ENCODE assay signal across 10 mouse cellular contexts in the genomic region with DNA sequence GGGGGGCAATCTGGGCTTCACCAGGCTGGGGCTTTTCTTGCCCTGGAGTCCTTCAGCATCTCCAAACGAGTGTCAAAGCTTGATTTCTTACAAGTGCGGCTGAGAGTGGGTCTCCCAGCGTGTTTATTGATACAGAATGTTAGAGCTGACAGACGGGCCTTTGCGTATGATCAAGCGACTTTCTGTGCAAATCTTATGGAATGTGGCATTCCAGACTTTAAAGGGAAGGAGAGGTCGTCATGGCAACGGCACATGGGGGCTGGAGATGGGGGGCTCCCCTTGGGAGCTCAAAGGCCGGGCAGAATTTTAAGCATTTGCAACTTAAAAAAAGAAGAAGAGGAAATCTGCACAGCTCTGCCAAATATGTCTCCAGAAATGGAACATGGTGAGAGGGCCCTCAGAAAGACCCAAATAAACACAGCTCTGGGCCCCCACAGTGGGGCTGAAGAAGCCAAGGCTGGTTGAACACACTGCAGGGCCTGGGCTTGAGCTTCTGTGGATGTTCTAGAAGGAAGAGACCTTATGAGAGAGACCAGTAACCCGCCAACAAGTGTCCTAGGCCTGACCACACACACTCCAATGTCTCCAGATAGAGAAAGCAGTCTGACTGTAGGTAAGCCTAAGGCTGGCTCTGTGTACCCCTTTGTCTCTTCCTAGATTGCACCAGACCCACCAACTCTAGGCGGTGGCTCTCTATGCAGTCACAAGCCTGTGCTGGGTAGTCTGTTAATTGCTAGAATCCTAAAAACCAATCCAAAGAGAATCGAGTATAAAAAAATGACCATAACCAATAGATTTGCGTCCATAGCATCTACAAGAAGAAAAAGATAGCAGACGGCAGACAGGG. TPM values are rescaled to one million over a fixed set of nuclear protein-coding genes. Genes with fewer than 3 reads are reported as not detected.
DNase-seq lines count a peak whose midpoint lies in the region; ATAC-seq lines count a peak whose summit lies in the region.
"Had no signal": no experiment of that assay in that cellular context is flagged by ENCODE, and none has a peak within 500 bp of the region (broad histone marks: within the 10 kb centered on the region; RNA-seq: fewer than 3 reads in every experiment).

No protein-coding gene starts in this region.

- no peak overlapping the region for H3K9ac ChIP-seq in lung, embryonic 15.5 days
- no peak overlapping the region for H3K9ac ChIP-seq in forebrain, embryonic 11.5 days (ENCODE audit: low read length)
- H3K9ac ChIP-seq in neural tube, embryonic 14.5 days (replicated peaks; ENCODE audit: low read depth, low read length), result no peak overlapping the region

- peaks cover 45% of the 10 kb centered on the region for H3K4me1 ChIP-seq in lung, embryonic 15.5 days
- H3K4me1 ChIP-seq in forebrain, embryonic 11.5 days (replicated peaks; ENCODE audit: control insufficient read depth, insufficient read depth, low read length), result peaks cover 10% of the 10 kb centered on the region
- peaks cover 15% of the 10 kb centered on the region for H3K4me1 ChIP-seq in neural tube, embryonic 14.5 days (ENCODE audit: control insufficient read depth, insufficient read depth, low read length)

- no peak overlapping the region for H3K4me3 ChIP-seq in lung, embryonic 15.5 days
- no peak overlapping the region for H3K4me3 ChIP-seq in forebrain, embryonic 11.5 days (ENCODE audit: low read depth, low read length)
- H3K4me3 ChIP-seq in neural tube, embryonic 14.5 days (ENCODE audit: low read depth, low read length), result no peak overlapping the region

- peak overlapping the region; percentile 45 for H3K27ac ChIP-seq in lung, embryonic 15.5 days
- 0 out of 2 replicates have a peak overlapping the region, but pooled peaks have one; percentile 8 for H3K27ac ChIP-seq in forebrain, embryonic 11.5 days (ENCODE audit: low read depth, low read length)
- peak overlapping the region; percentile 53; the same call in 1 of the 2 replicates for H3K27ac ChIP-seq in neural tube, embryonic 14.5 days (ENCODE audit: low read depth, low read length)

- no peak; the same call in 1 of the 2 replicates for ATAC-seq in lung, embryonic 15.5 days (ENCODE audit: borderline replicate concordance, extremely low read depth, low FRiP score, low TSS enrichment)
- ATAC-seq in forebrain, embryonic 11.5 days (replicated peaks; ENCODE audit: low FRiP score), result peak; percentile 46; the same call in 1 of the 2 replicates
- no peak for ATAC-seq in neural tube, embryonic 14.5 days (ENCODE audit: low read depth)

- no peaks in the 10 kb centered on the region for H3K9me3 ChIP-seq in lung, embryonic 15.5 days
- H3K9me3 ChIP-seq in forebrain, embryonic 11.5 days (ENCODE audit: control insufficient read depth, low read length), result no peaks in the 10 kb centered on the region
- H3K9me3 ChIP-seq in neural tube, embryonic 14.5 days (ENCODE audit: control insufficient read depth, low read length), result no peaks in the 10 kb centered on the region

- DNase-seq in lung, postnatal 36 days, result no peak
- DNase-seq in forebrain, embryonic 11.5 days (ENCODE audit: low spot score), result no peak
- DNase-seq in layer of hippocampus, postnatal 14 days (ENCODE audit: low spot score in 2 of 2), result peak; percentile 22 to 42
- DNase-seq in retina, postnatal 1 day, result no peak
- DNase-seq in kidney, adult 18-20 months, result no peak
- DNase-seq: gastrocnemius, postnatal 36 days had no signal

- WGBS in lung, embryonic 15.5 days, result 37% methylated on average over 14 of the region's 14 CpGs
- 49% methylated on average over 14 of the region's 14 CpGs for WGBS in forebrain, embryonic 11.5 days
- 43% methylated on average over 14 of the region's 14 CpGs for whole genome bisulfite sequencing in neural tube, embryonic 14.5 days

- H3K36me3 ChIP-seq in lung, embryonic 15.5 days, result no peaks in the 10 kb centered on the region
- no peaks in the 10 kb centered on the region for H3K36me3 ChIP-seq in forebrain, embryonic 11.5 days (ENCODE audit: control insufficient read depth, insufficient read depth, low read length)
- H3K36me3 ChIP-seq in neural tube, embryonic 14.5 days (ENCODE audit: control insufficient read depth, insufficient read depth, low read length), result no peaks in the 10 kb centered on the region

- H3K4me2 ChIP-seq in lung, embryonic 15.5 days, result no peak overlapping the region
- H3K4me2 ChIP-seq in forebrain, embryonic 11.5 days (ENCODE audit: low read depth, low read length, severe bottlenecking), result no peak overlapping the region
- peak overlapping the region; percentile 23; the same call in 1 of the 2 replicates for H3K4me2 ChIP-seq in neural tube, embryonic 14.5 days (ENCODE audit: low read depth, low read length)

- no peaks in the 10 kb centered on the region for H3K27me3 ChIP-seq in lung, embryonic 15.5 days
- H3K27me3 ChIP-seq in forebrain, embryonic 11.5 days (ENCODE audit: control insufficient read depth, insufficient read depth, low read length), result no peaks in the 10 kb centered on the region; the same call in none of the 2 replicates
- H3K27me3 ChIP-seq in neural tube, embryonic 14.5 days (ENCODE audit: control insufficient read depth, insufficient read depth, low read length), result no peaks in the 10 kb centered on the region

RNA-seq across cellular contexts. Expression of a gene that starts 40.9 kb away (rescaled TPM):
- 9.4 and 10.4 TPM in 2 replicates for polyA plus RNA-seq in lung, embryonic 15.5 days (2015; fragmentation: Nextera tagmentation; extraction: Ambion mirVana)
- 6.4 and 7.9 TPM in 2 replicates for polyA plus RNA-seq in forebrain, embryonic 11.5 days (2014; fragmentation: Nextera tagmentation; extraction: Ambion mirVana)
- 1 to 10 TPM; 1.9 to 2.5 TPM for total RNA-seq in layer of hippocampus, postnatal 14 days (2021)
- polyA plus RNA-seq in neural tube, embryonic 14.5 days (2014; fragmentation: Nextera tagmentation; extraction: Ambion mirVana), result 1.3 and 1.4 TPM in 2 replicates
- total RNA-seq: megakaryocyte, adult 5-6 weeks; MEL had no signal

Comparison
In these comparisons a context has a peak if more than half of its experiments do, and no peak if none do; other contexts are left out.
1. DNase-seq: peak in layer of hippocampus, postnatal 14 days (2 of 2); none in lung, postnatal 36 days (single experiment), forebrain, embryonic 11.5 days (single experiment), retina, postnatal 1 day (single experiment) and kidney, adult 18-20 months (single experiment).
2. Peak in every context shown above with its lines, with median percentiles within 50 percentile points of each other: H3K27ac ChIP-seq.